Mouse (Mus musculus) hindbrain, embryonic 11.5 days (tissue): Measurements from ENCODE around the gene Nyap2. TPM values are rescaled to one million over a fixed set of nuclear protein-coding genes. Genes with fewer than 3 reads are reported as not detected.

Experiments
- ATAC-seq: fragments of 200-750 bp; cut with Nextera tagmentation; 2 replicates; pipeline ENCODE4 v1.8.0; 2017; ENCODE audit warnings: mild to moderate bottlenecking, moderate TSS enrichment, moderate library complexity; ENCODE audit not compliant: low FRiP score
- DNase-seq: peaks from one replicate; pipeline ENCODE4 v3.0.0-alpha.2; 2015; ENCODE audit warnings: low spot score
- H3K27ac ChIP-seq: fragments of 300-500 bp; sonication (generic); 2 replicates; pipeline ENCODE4 v1.5.1; 2014; ENCODE audit warnings: mild to moderate bottlenecking, low read depth, low read length
- H3K27me3 ChIP-seq: fragments of 300-500 bp; sonication (generic); 2 replicates; pipeline ENCODE4 v1.6.1; 2014; ENCODE audit warnings: mild to moderate bottlenecking, low read length, moderate library complexity, mixed read lengths; ENCODE audit not compliant: control insufficient read depth, insufficient read depth
- H3K36me3 ChIP-seq: fragments of 300-500 bp; sonication (generic); 2 replicates; pipeline ENCODE4 v1.6.1; 2014; ENCODE audit warnings: mild to moderate bottlenecking, low read length, moderate library complexity, mixed read lengths; ENCODE audit not compliant: control insufficient read depth, insufficient read depth
- H3K4me1 ChIP-seq: fragments of 300-500 bp; sonication (generic); replicated peaks from 2 replicates; pipeline ENCODE4 v1.6.1; 2014; ENCODE audit warnings: low read length, mixed read lengths; ENCODE audit not compliant: control insufficient read depth, insufficient read depth
- H3K4me2 ChIP-seq: fragments of 300-500 bp; sonication (generic); replicated peaks from 2 replicates; pipeline ENCODE4 v1.6.1; 2014; ENCODE audit warnings: mild to moderate bottlenecking, low read depth, low read length
- H3K4me3 ChIP-seq: fragments of 300-500 bp; sonication (generic); 2 replicates; pipeline ENCODE4 v1.5.1; 2014; ENCODE audit warnings: low read depth, low read length
- H3K9ac ChIP-seq: fragments of 300-500 bp; sonication (generic); 2 replicates; pipeline ENCODE4 v1.6.1; 2014; ENCODE audit warnings: low read depth, low read length
- H3K9me3 ChIP-seq: fragments of 300-500 bp; sonication (generic); 2 replicates; pipeline ENCODE4 v1.6.1; 2016; ENCODE audit warnings: low read length; ENCODE audit not compliant: control insufficient read depth
- WGBS: fragments of 180-500 bp; shearing (Covaris S2); extraction: QIAGEN DNeasy Blood & Tissue Kit; methylation state at CpG from one replicate; pipeline ENCODE4 v1.1.7; 2014; 5-methylcytosine and 5-hydroxymethylcytosine counted together
- polyA plus RNA-seq: library from polyadenylated mRNA; unstranded; fragments of >200 nt; fragmentation: Nextera tagmentation; extraction: Ambion mirVana; gene quantifications from 2 replicates; pipeline ENCODE4 v1.2.1, GENCODE M21; 2014

The Nyap2 gene
- polyA plus RNA-seq, 1 experiment from 2014 or later = 3.4 TPM

DNA sequence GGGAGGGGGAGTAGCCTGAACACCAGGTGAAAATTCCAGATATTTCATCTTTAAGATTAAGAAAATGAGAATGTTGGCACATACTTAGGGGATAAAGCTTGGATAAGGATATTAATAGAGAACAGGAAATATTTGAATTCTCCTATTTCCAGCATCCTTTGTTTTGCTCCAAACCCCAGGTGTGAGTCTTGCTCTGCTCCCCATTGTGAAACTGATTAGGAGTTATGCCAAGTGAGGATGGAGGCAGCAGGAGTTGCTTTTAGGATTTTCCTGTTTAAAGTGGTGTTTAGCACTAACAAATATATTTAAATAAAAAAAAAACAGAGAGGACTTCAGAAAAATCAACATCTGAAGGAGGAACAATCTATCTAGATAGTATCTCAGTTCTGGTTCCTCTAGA is 68.8 kb downstream of the Nyap2 start:
- H3K27ac ChIP-seq = no peak overlapping the region
- no peaks in the 10 kb centered on the region for H3K36me3 ChIP-seq
- no peak overlapping the region for H3K4me3 ChIP-seq
- H3K4me2 ChIP-seq = no peak overlapping the region
- no peaks in the 10 kb centered on the region for H3K4me1 ChIP-seq
- no peak for DNase-seq
- no peak overlapping the region for H3K9ac ChIP-seq
- H3K9me3 ChIP-seq = no peaks in the 10 kb centered on the region
- no peak for ATAC-seq
- H3K27me3 ChIP-seq = no peaks in the 10 kb centered on the region

DNA sequence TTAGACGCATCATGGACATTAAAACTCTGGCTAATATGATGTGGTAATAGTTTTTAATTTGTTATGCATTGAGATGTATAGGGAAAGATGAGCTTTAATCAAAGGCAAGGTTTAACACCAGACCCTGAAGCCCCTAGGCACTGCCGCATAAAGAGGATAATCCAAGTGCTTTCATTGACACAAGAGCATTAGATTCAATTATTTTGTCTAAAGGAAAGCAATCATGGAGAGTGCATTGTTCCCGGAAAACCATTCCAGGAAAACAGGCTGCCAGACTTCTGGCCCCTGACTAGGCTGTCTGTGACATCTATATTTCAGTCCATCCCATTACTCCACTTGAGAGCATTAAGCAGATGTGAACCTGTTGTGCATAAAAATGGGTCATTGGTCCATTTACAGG is 92.5 kb downstream of the Nyap2 start:
- Histone ChIP-seq H3K9ac (no peak overlapping the region), H3K4me2 (no peak overlapping the region), H3K4me1 (no peaks in the 10 kb centered on the region), H3K27me3 (no peaks in the 10 kb centered on the region), H3K36me3 (no peaks in the 10 kb centered on the region), H3K9me3 (no peaks in the 10 kb centered on the region), H3K27ac (no peak overlapping the region), H3K4me3 (no peak overlapping the region)
- WGBS = 58% methylated on average over 3 of the region's 3 CpGs
- DNase-seq (peak; percentile 6), ATAC-seq (peak; percentile 64)

- no peak for ATAC-seq
- Histone ChIP-seq H3K4me3 (no peak overlapping the region), H3K4me2 (no peak overlapping the region), H3K9ac (no peak overlapping the region), H3K27me3 (no peaks in the 10 kb centered on the region), H3K27ac (no peak overlapping the region), H3K9me3 (no peaks in the 10 kb centered on the region), H3K4me1 (no peaks in the 10 kb centered on the region), H3K36me3 (no peaks in the 10 kb centered on the region)
- no peak for DNase-seq
Observed at GRCm38 (mm10) chr1:81172703-81173102, 96.0 kb downstream of the Nyap2 start.

DNA sequence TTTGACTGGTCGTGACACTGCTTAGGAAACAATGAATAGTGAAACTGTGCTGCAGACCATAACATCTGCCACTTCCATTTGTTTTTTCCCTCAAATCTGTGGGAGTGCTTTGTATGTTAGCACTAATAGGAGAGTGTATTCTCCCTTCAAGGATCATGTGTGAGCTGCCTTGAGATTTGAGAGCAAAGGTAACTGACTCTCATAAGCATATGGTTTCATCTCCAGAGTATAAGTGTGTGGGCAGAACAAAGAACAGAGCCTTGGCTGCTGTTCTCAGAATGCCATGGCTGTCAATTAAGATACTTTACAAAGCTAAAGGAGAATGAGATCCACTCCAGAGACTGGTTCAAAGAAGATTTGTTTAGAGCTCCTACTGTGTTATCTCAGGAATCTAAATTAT is 96.6 kb downstream of the Nyap2 start:
- Histone ChIP-seq H3K9me3 (no peaks in the 10 kb centered on the region), H3K27me3 (no peaks in the 10 kb centered on the region), H3K4me2 (no peak overlapping the region), H3K27ac (no peak overlapping the region), H3K9ac (no peak overlapping the region), H3K4me3 (no peak overlapping the region), H3K36me3 (no peaks in the 10 kb centered on the region), H3K4me1 (no peaks in the 10 kb centered on the region)
- WGBS = 67% methylated on average over 1 of the region's 1 CpGs
- ATAC-seq = no peak
- no peak for DNase-seq

- no peak overlapping the region for H3K4me3 ChIP-seq
- H3K4me1 ChIP-seq = no peaks in the 10 kb centered on the region
- no peaks in the 10 kb centered on the region for H3K36me3 ChIP-seq
- no peak overlapping the region for H3K4me2 ChIP-seq
- DNase-seq (no peak), ATAC-seq (no peak)
- WGBS = 92% methylated on average over 4 of the region's 4 CpGs
- no peaks in the 10 kb centered on the region for H3K27me3 ChIP-seq
- no peak overlapping the region for H3K27ac ChIP-seq
- no peak overlapping the region for H3K9ac ChIP-seq
- no peaks in the 10 kb centered on the region for H3K9me3 ChIP-seq
Observed at GRCm38 (mm10) chr1:81179725-81180124, 103.0 kb downstream of the Nyap2 start.

- Histone ChIP-seq H3K4me1 (no peaks in the 10 kb centered on the region), H3K27ac (no peak overlapping the region), H3K9me3 (no peaks in the 10 kb centered on the region), H3K4me2 (no peak overlapping the region), H3K4me3 (no peak overlapping the region), H3K9ac (no peak overlapping the region), H3K27me3 (no peaks in the 10 kb centered on the region), H3K36me3 (no peaks in the 10 kb centered on the region)
- DNase-seq (no peak), ATAC-seq (no peak)
- 79% methylated on average over 3 of the region's 3 CpGs for whole genome bisulfite sequencing
Observed at GRCm38 (mm10) chr1:81180686-81181085, 103.9 kb downstream of the Nyap2 start.

DNA sequence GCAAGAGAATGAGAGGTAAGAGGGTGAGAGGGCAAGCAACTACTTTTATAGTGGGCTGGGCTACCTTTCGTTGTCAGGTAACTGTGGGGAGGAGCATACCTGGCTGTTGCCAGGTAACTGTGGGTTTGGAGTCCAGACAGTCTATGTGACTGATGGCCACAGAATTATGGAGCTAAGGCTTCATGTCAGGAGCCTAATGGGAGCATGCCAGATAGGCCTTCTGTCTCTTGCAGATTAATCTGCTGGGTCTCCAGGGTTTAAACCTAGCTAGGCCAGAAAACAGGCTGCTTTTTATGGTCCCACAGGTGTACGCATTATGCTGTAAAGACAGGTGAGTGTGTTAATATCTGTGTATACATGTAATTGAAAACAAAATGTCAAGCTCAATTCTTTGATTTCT is 132.8 kb downstream of the Nyap2 start:
- ATAC-seq = no peak

GRCm38 (mm10) chr1:81211491-81211890 is 134.7 kb downstream of the Nyap2 start:
- no peaks in the 10 kb centered on the region for H3K4me1 ChIP-seq
- H3K9ac ChIP-seq = no peak overlapping the region
- no peak overlapping the region for H3K4me3 ChIP-seq
- 78% methylated on average over 4 of the region's 4 CpGs for WGBS
- H3K27me3 ChIP-seq = no peaks in the 10 kb centered on the region
- no peaks in the 10 kb centered on the region for H3K36me3 ChIP-seq
- H3K4me2 ChIP-seq = no peak overlapping the region
- H3K27ac ChIP-seq = no peak overlapping the region
- DNase-seq = no peak
- H3K9me3 ChIP-seq = no peaks in the 10 kb centered on the region
- no peak for ATAC-seq

More for the DNA sequence above, 132.8 kb downstream of the Nyap2 start:
- Histone ChIP-seq H3K4me2 (no peak overlapping the region), H3K27ac (no peak overlapping the region), H3K27me3 (no peaks in the 10 kb centered on the region), H3K9ac (no peak overlapping the region), H3K9me3 (no peaks in the 10 kb centered on the region), H3K4me1 (no peaks in the 10 kb centered on the region), H3K36me3 (no peaks in the 10 kb centered on the region), H3K4me3 (no peak overlapping the region)
- WGBS = 93% methylated on average over 2 of the region's 2 CpGs
- no peak for DNase-seq

GRCm38 (mm10) chr1:81219790-81220189 is 143.0 kb downstream of the Nyap2 start:
- no peak overlapping the region for H3K4me3 ChIP-seq
- ATAC-seq (no peak), DNase-seq (no peak)
- no peaks in the 10 kb centered on the region for H3K36me3 ChIP-seq
- no peak overlapping the region for H3K9ac ChIP-seq
- H3K27me3 ChIP-seq = no peaks in the 10 kb centered on the region
- no peak overlapping the region for H3K4me2 ChIP-seq
- WGBS = 44% methylated on average over 1 of the region's 1 CpGs
- no peaks in the 10 kb centered on the region for H3K4me1 ChIP-seq
- no peaks in the 10 kb centered on the region for H3K9me3 ChIP-seq
- no peak overlapping the region for H3K27ac ChIP-seq
